Mouse (Mus musculus) bone marrow, adult 2 months (tissue): ENCODE data around the gene Klhl21. TPM values are rescaled to one million over a fixed set of nuclear protein-coding genes. Genes with fewer than 3 reads are reported as not detected.

Experiments
- H3K27ac ChIP-seq: fragments of 200-500 bp; 2 replicates; pipeline ENCODE4 v1.5.1; 2012; ENCODE audit warnings: low read depth, mild to moderate bottlenecking, control low read depth, inconsistent platforms, low read length; ENCODE audit not compliant: control insufficient read depth, poor library complexity, insufficient read depth
- H3K4me1 ChIP-seq: fragments of 200-500 bp; 2 replicates; pipeline ENCODE4 v1.6.1; 2011; ENCODE audit warnings: low read length; ENCODE audit not compliant: control insufficient read depth, insufficient read depth
- H3K4me3 ChIP-seq: fragments of 200-500 bp; replicated peaks from 2 replicates; pipeline ENCODE3; 2011; ENCODE audit warnings: mild to moderate bottlenecking, low read depth, low read length, control low read depth; ENCODE audit not compliant: control insufficient read depth
- CTCF ChIP-seq: fragments of 200-500 bp; IDR thresholded peaks from 2 replicates; pipeline ENCODE4 v1.5.1; 2011; ENCODE audit warnings: low read length, control low read depth; ENCODE audit not compliant: control insufficient read depth, insufficient read depth
- POLR2A ChIP-seq: fragments of 200-500 bp; IDR thresholded peaks from 2 replicates; pipeline ENCODE4 v1.6.1; 2011; ENCODE audit warnings: low read depth, mild to moderate bottlenecking, control low read depth, low read length, borderline replicate concordance; ENCODE audit not compliant: control insufficient read depth
- WGBS: fragments of 180-500 bp; shearing (Covaris S2); methylation state at CpG from one replicate; pipeline ENCODE4 v1.1.7; 2018; 5-methylcytosine and 5-hydroxymethylcytosine counted together
- polyA plus RNA-seq: library from polyadenylated mRNA; stranded (reverse); fragments of >200 nt; gene quantifications from 2 replicates; pipeline ENCODE4 v1.2.4, GENCODE M21; 2011; ENCODE audit warnings: low replicate concordance; ENCODE audit not compliant: missing spikeins, insufficient read depth, insufficient read length

The Klhl21 gene
- polyA plus RNA-seq, 1 experiment, result 3.5 TPM

DNA sequence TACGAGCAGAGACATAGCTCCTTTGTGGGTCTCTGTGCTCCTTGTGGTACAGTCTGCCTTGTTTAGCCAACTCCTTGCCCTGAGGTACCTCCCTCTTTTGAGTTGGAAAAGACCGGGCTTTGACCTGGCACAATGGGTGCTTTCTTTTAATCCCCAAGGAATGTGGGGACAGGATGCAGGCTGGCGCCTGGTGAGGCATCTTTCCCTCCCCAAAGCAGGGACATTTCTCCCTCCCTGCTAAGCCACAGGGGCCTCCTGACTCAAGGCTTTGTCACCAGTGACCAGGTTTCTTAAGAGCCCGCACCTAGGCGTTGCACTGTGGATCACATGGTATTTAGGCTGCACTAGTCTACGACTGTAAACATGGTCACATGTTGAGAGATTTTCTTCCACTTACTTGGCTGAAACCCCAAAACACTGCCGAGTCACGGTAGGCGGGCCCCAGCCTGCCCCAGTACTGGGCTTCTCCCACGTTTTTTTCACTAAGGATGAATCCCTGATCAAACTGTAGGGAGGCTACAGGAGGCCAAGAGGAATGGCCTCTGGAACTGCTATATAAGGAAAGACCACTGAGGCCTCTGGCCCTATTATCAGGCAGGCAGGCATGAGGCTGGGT lies 1.6 kb downstream of the Klhl21 start:
- TF ChIP-seq POLR2A, result no peak
- no peak for TF ChIP-seq CTCF
- 2% methylated on average over 10 of the region's 10 CpGs for WGBS
- Histone ChIP-seq H3K4me1 (no peaks in the 10 kb centered on the region), H3K4me3 (peak overlapping the region; percentile 81), H3K27ac (no peak overlapping the region)

DNA sequence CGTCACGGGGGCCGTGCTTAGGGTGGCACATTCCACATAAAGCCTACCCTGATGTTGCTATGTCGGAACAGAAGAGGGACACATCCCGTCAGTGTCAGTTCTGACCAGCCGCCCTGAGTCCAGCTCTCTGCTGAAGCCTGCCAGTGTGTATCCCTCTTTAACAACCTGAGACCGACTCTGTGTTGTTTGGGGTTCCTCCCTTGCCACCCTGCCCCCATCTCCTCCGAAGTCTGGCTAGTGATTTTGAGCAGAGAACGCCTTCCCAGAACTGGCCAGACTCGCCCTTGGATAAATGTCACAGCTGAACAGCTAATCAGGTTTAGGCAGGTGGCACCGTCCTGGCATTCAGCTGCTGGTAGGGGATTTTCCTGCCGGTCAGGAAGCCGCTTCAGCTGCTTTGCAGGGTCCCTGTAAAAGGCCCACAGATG lies 2.1 kb downstream of the Klhl21 start:
- TF ChIP-seq POLR2A, result no peak
- TF ChIP-seq CTCF, result no peak
- Histone ChIP-seq H3K4me1 (no peaks in the 10 kb centered on the region), H3K27ac (no peak overlapping the region), H3K4me3 (peak overlapping the region; percentile 29)
- WGBS, result 11% methylated on average over 13 of the region's 13 CpGs

DNA sequence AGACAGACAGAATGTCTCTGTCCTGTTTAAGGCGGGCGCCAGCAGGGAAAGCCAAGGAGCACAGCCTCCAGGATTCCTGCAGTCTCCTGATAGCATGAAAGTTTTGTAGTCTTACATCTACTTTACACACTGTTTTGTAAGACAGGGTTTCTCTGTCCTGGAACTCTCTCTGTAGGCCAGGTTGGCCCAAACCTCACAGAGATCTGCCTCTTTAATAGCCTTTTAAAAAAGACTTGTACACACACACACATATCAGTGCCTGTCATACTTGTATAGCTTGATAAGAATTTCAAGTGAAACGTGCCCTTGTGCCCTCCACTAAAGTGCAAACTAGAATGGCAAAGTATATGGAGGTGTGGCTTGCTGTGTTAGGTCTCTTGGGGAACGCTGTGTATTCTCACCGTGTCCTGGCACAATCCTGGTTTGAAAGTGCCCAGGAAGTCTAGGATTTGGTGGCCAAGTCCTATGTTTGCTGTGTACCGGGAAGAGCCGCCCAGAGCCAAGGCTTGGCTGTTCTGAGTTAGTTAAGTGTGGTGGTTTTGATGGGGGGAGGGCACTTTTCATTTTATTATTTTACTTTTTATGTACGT lies 2.7 kb downstream of the Klhl21 start:
- no peaks in the 10 kb centered on the region for H3K4me1 ChIP-seq
- no peak overlapping the region for H3K4me3 ChIP-seq
- no peak for TF ChIP-seq POLR2A
- TF ChIP-seq CTCF, result no peak
- 66% methylated on average over 8 of the region's 8 CpGs for WGBS
- no peak overlapping the region for H3K27ac ChIP-seq

DNA sequence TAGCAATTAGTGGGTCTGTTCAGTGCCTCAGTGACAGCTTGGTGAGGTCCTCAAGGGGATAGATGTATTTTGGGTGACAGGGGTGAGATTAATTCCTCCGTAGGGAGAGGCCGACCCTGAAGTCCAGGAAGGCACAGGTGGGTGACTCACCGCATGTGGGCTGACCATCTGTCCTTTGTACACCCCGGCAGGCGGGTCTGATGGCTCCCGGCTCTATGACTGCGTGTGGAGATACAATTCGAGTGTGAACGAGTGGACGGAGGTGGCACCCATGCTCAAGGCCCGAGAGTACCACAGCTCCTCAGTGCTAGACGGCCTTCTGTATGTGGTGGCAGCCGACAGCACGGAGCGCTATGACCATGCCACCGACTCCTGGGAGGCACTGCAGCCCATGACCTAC lies 3.5 kb downstream of the Klhl21 start:
- TF ChIP-seq CTCF (no peak), POLR2A (no peak; the same call in 1 of the 2 replicates)
- Histone ChIP-seq H3K4me3 (no peak overlapping the region), H3K4me1 (no peaks in the 10 kb centered on the region), H3K27ac (no peak overlapping the region)
- WGBS, result 91% methylated on average over 16 of the region's 16 CpGs

DNA sequence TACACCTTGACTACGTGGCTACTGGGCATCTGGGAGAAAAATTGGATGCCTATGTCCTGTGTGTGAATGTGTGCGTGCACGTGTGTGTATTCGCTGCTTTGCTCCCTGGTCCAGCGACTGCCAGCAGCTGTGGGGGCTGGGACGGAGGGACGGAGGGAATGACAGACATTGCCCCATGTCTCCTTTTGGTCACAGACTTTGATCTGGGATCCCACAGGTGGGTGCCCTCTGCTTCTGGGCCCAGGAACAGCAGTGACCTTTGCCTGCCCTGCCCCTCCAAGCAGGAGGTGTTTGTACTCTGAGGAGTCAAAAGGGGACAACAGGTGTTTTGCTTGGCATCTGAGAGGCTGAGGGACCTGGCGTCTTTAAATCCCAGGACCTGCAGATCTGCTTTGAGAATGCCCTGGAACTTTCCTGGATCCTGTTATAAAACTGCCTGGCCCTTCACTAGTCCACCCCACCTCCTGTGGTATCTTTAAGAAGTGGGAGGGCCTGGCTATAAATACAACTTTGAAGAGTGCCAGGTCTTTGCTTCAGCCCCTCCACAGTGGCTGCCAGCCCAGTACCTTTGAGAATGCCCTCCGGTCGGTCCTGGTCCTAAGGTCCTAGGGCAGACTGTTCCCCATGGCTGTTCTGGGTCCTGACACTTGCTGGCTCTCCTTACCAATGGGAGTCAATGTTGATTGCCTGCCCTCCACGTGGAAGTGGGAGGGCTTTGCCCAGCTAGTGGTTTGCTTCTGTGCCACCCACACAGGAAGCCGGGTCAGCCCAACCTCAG lies 4.6 kb downstream of the Klhl21 start:
- Histone ChIP-seq H3K4me3 (no peak overlapping the region), H3K4me1 (no peaks in the 10 kb centered on the region), H3K27ac (no peak overlapping the region)
- TF ChIP-seq POLR2A (no peak), CTCF (no peak)
- WGBS, result 70% methylated on average over 12 of the region's 12 CpGs

DNA sequence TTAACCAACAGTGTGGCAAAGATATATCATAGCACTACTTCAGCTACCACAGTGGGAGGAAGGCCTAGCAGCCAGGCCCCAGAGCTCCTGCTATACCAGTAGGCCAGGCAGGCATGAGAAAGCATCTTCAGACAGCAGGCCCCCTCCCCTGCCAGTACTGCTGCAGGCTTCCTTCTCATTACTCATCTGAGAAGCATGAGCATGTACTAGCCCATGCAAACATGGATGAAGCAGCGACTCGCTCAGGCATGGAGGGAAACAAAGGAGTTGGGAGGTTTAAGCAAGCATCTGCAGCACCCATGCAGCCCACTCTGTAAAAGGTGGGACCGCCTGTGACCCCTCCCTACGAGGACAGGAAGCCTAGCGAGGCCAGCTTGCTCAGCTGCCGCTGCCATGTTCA lies 10.5 kb downstream of the Klhl21 start:
- 86% methylated on average over 6 of the region's 6 CpGs for WGBS
- H3K4me3 ChIP-seq, result no peak overlapping the region
- TF ChIP-seq CTCF (no peak), POLR2A (no peak)
- H3K27ac ChIP-seq, result no peak overlapping the region
- H3K4me1 ChIP-seq, result no peaks in the 10 kb centered on the region

DNA sequence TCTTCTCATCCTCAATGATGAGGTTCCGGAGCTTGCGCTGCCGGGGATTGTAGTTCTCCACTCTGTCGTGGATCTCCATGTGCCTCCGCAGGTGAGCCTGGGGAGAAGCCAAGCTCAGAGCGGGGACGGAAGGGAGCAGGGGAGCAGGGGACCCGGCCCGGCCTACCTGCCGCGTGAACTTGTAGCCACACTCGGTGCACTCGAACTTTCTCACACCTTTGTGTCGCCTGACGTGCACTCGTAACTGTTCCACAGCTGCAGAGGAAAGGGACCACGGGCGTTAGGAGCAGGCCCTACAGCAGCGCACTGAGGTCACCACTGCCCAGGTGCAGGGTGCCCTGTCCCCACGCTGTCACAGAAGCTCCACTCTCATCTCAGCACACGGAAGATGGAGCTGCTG lies 11.4 kb downstream of the Klhl21 start:
- Histone ChIP-seq H3K4me1 (no peaks in the 10 kb centered on the region), H3K27ac (no peak overlapping the region), H3K4me3 (no peak overlapping the region)
- TF ChIP-seq CTCF (no peak), POLR2A (no peak)
- 91% methylated on average over 21 of the region's 21 CpGs for WGBS

DNA sequence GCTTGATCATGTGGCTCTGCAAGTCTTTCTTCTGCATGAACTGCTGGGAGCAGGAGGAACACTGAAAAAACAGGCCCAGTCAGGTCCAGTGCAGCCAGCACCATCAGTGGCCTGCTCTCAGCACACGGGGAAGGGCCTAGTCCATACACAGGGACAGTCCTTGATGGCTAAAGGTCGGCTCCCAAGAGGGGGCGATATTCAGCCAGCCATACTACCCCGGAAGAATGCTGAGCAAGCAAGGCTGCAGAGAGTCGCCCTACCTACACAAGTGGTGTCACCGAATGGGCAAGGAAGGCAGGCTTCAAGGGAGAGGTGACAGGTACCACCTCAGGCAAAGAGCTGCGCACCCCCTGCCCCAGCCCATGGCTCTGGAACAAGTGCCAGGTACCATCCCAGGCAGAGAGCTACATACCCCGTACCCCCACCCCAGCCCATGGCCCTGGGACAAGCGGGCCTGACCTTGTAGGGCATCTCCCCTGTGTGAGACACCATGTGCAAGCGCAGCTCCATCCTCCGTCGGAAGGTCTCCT lies 13.0 kb downstream of the Klhl21 start:
- TF ChIP-seq POLR2A, result no peak
- TF ChIP-seq CTCF, result 0 out of 2 replicates have a peak, but pooled peaks have one; percentile 1
- Histone ChIP-seq H3K4me1 (peaks cover 2% of the 10 kb centered on the region), H3K4me3 (no peak overlapping the region), H3K27ac (no peak overlapping the region)
- 84% methylated on average over 12 of the region's 12 CpGs for WGBS
